Mouse (Mus musculus) liver, embryonic 15.5 days (tissue): ENCODE results near the gene Trip11. TPM values are rescaled to one million over a fixed set of nuclear protein-coding genes. Genes with fewer than 3 reads are reported as not detected.

Experiments used
- ATAC-seq: fragments of 200-750 bp; cut with Nextera tagmentation; 2 replicates; pipeline ENCODE4 v1.8.0; 2017; ENCODE audit warnings: moderate number of reproducible peaks, mild to moderate bottlenecking, moderate library complexity; ENCODE audit not compliant: insufficient read depth
- H3K27ac ChIP-seq: fragments of 300-500 bp; sonication (generic); replicated peaks from 2 replicates; pipeline ENCODE4 v1.5.1; 2015; ENCODE audit warnings: mild to moderate bottlenecking, inconsistent platforms
- H3K27me3 ChIP-seq: fragments of 300-500 bp; sonication (generic); 2 replicates; pipeline ENCODE4 v1.6.1; 2015; ENCODE audit warnings: mild to moderate bottlenecking, inconsistent platforms
- H3K36me3 ChIP-seq: fragments of 300-500 bp; sonication (generic); replicated peaks from 2 replicates; pipeline ENCODE4 v1.6.1; 2015; ENCODE audit warnings: moderate library complexity, mild to moderate bottlenecking, inconsistent platforms
- H3K4me1 ChIP-seq: fragments of 300-500 bp; sonication (generic); replicated peaks from 2 replicates; pipeline ENCODE4 v1.6.1; 2015; ENCODE audit warnings: inconsistent platforms
- H3K4me2 ChIP-seq: fragments of 300-500 bp; sonication (generic); 2 replicates; pipeline ENCODE4 v1.6.1; 2015; ENCODE audit warnings: moderate library complexity, mild to moderate bottlenecking, inconsistent platforms
- H3K4me3 ChIP-seq: fragments of 300-500 bp; sonication (generic); replicated peaks from 2 replicates; pipeline ENCODE4 v1.5.1; 2015; ENCODE audit warnings: mild to moderate bottlenecking, inconsistent platforms
- H3K9ac ChIP-seq: fragments of 300-500 bp; sonication (generic); 2 replicates; pipeline ENCODE4 v1.6.1; 2015; ENCODE audit warnings: moderate library complexity, mild to moderate bottlenecking, inconsistent platforms
- H3K9me3 ChIP-seq: fragments of 300-500 bp; sonication (generic); replicated peaks from 2 replicates; pipeline ENCODE4 v1.6.1; 2016; ENCODE audit warnings: inconsistent platforms
- WGBS: fragments of 180-500 bp; shearing (Covaris S2); methylation state at CpG from one replicate; pipeline ENCODE4 v1.1.7; 2015; ENCODE audit warnings: mixed read lengths; ENCODE audit not compliant: insufficient replicate concordance; 5-methylcytosine and 5-hydroxymethylcytosine counted together
- polyA plus RNA-seq: library from polyadenylated mRNA; unstranded; fragments of >200 nt; fragmentation: Nextera tagmentation; extraction: Ambion mirVana; gene quantifications from 2 replicates; pipeline ENCODE4 v1.2.1, GENCODE M21; 2015

Trip11 gene
- polyA plus RNA-seq, 1 experiment from 2014 or later: 8.5 TPM

- WGBS: 24% methylated on average over 9 of the region's 9 CpGs
- H3K27ac ChIP-seq: no peak overlapping the region
- H3K9me3 ChIP-seq: no peaks in the 10 kb centered on the region
- no peak overlapping the region for H3K9ac ChIP-seq
- no peak for ATAC-seq
- peaks cover 8% of the 10 kb centered on the region; the same call in 1 of the 2 replicates for H3K4me1 ChIP-seq
- H3K36me3 ChIP-seq: no peaks in the 10 kb centered on the region
- peak overlapping the region; percentile 42; the same call in 1 of the 2 replicates for H3K4me3 ChIP-seq
- peak overlapping the region; percentile 67 for H3K4me2 ChIP-seq
- peaks cover 48% of the 10 kb centered on the region for H3K27me3 ChIP-seq
These were observed 93.5 kb downstream of the Trip11 start for GRCm38 (mm10) chr12:101819570-101819969.

- H3K27me3 ChIP-seq: peaks cover 48% of the 10 kb centered on the region
- WGBS: under 1% methylated on average over 46 of the region's 46 CpGs
- H3K9me3 ChIP-seq: no peaks in the 10 kb centered on the region
- peaks cover 8% of the 10 kb centered on the region; the same call in 1 of the 2 replicates for H3K4me1 ChIP-seq
- H3K27ac ChIP-seq: no peak within 1 kb of the TSS
- H3K36me3 ChIP-seq: no peaks in the 10 kb centered on the region
- H3K4me3 ChIP-seq: peak within 1 kb of the TSS; percentile 42
- ATAC-seq: no peak
- peak within 1 kb of the TSS; percentile 67 for H3K4me2 ChIP-seq
- no peak within 1 kb of the TSS for H3K9ac ChIP-seq
These were observed 94.3 kb downstream of the Trip11 start, which contains the start of gene Fbln5 for GRCm38 (mm10) chr12:101818608-101819370. TSS of gene Fbln5 (minus strand) at chr12:101819055.

- no peak overlapping the region for H3K9ac ChIP-seq
- H3K9me3 ChIP-seq: no peaks in the 10 kb centered on the region
- no peak overlapping the region for H3K27ac ChIP-seq
- H3K36me3 ChIP-seq: no peaks in the 10 kb centered on the region
- H3K4me3 ChIP-seq: peak overlapping the region; percentile 42
- 21% methylated on average over 11 of the region's 11 CpGs for WGBS
- peaks cover 8% of the 10 kb centered on the region; the same call in 1 of the 2 replicates for H3K4me1 ChIP-seq
- peak overlapping the region; percentile 67 for H3K4me2 ChIP-seq
- peaks cover 48% of the 10 kb centered on the region for H3K27me3 ChIP-seq
- no peak for ATAC-seq
These were observed 94.8 kb downstream of the Trip11 start for GRCm38 (mm10) chr12:101818246-101818607.

- no peak for ATAC-seq
- H3K4me1 ChIP-seq: peaks cover 8% of the 10 kb centered on the region; the same call in 1 of the 2 replicates
- WGBS: 26% methylated on average over 5 of the region's 5 CpGs
- no peaks in the 10 kb centered on the region for H3K9me3 ChIP-seq
- peaks cover 45% of the 10 kb centered on the region for H3K27me3 ChIP-seq
- H3K27ac ChIP-seq: no peak overlapping the region
- H3K4me3 ChIP-seq: no peak overlapping the region
- no peak overlapping the region for H3K4me2 ChIP-seq
- H3K36me3 ChIP-seq: no peaks in the 10 kb centered on the region
- no peak overlapping the region for H3K9ac ChIP-seq
These were observed 96.3 kb downstream of the Trip11 start for GRCm38 (mm10) chr12:101816810-101817209.

- no peak overlapping the region for H3K4me3 ChIP-seq
- WGBS: 51% methylated on average over 6 of the region's 6 CpGs
These were observed 97.3 kb downstream of the Trip11 start for GRCm38 (mm10) chr12:101815796-101816195.

GRCm38 (mm10) chr12:101814423-101814822 lies 98.6 kb downstream of the Trip11 start:
- ATAC-seq: no peak
- Histone ChIP-seq H3K4me2 (no peak overlapping the region), H3K27ac (no peak overlapping the region), H3K4me1 (peaks cover 5% of the 10 kb centered on the region; the same call in 1 of the 2 replicates), H3K36me3 (no peaks in the 10 kb centered on the region), H3K4me3 (no peak overlapping the region), H3K9me3 (no peaks in the 10 kb centered on the region), H3K27me3 (peaks cover 27% of the 10 kb centered on the region), H3K9ac (no peak overlapping the region)
- WGBS: 53% methylated on average over 2 of the region's 2 CpGs

More at GRCm38 (mm10) chr12:101815796-101816195, 97.3 kb downstream of the Trip11 start:
- no peak for ATAC-seq
- peaks cover 39% of the 10 kb centered on the region for H3K27me3 ChIP-seq
- no peaks in the 10 kb centered on the region for H3K36me3 ChIP-seq
- peaks cover 5% of the 10 kb centered on the region; the same call in 1 of the 2 replicates for H3K4me1 ChIP-seq
- no peaks in the 10 kb centered on the region for H3K9me3 ChIP-seq
- H3K27ac ChIP-seq: no peak overlapping the region
- H3K4me2 ChIP-seq: no peak overlapping the region
- H3K9ac ChIP-seq: no peak overlapping the region

- H3K9ac ChIP-seq: no peak overlapping the region
These were observed 101.9 kb downstream of the Trip11 start for GRCm38 (mm10) chr12:101811181-101811580.

GRCm38 (mm10) chr12:101810515-101810914 lies 102.6 kb downstream of the Trip11 start:
- Histone ChIP-seq H3K4me2 (no peak overlapping the region), H3K4me3 (no peak overlapping the region), H3K4me1 (no peaks in the 10 kb centered on the region), H3K27me3 (no peaks in the 10 kb centered on the region), H3K9me3 (no peaks in the 10 kb centered on the region), H3K27ac (no peak overlapping the region), H3K9ac (no peak overlapping the region), H3K36me3 (no peaks in the 10 kb centered on the region)
- 45% methylated on average over 2 of the region's 2 CpGs for WGBS
- ATAC-seq: no peak

More at GRCm38 (mm10) chr12:101811181-101811580, 101.9 kb downstream of the Trip11 start:
- H3K4me3 ChIP-seq: no peak overlapping the region
- H3K36me3 ChIP-seq: no peaks in the 10 kb centered on the region
- WGBS: 37% methylated on average over 6 of the region's 6 CpGs
- H3K27ac ChIP-seq: no peak overlapping the region
- no peaks in the 10 kb centered on the region for H3K4me1 ChIP-seq
- H3K4me2 ChIP-seq: no peak overlapping the region
- no peaks in the 10 kb centered on the region for H3K9me3 ChIP-seq
- ATAC-seq: no peak
- H3K27me3 ChIP-seq: no peaks in the 10 kb centered on the region

- Histone ChIP-seq H3K4me1 (no peaks in the 10 kb centered on the region), H3K9ac (no peak overlapping the region), H3K9me3 (no peaks in the 10 kb centered on the region), H3K36me3 (no peaks in the 10 kb centered on the region), H3K27me3 (no peaks in the 10 kb centered on the region), H3K4me3 (no peak overlapping the region), H3K27ac (no peak overlapping the region), H3K4me2 (no peak overlapping the region)
- ATAC-seq: no peak
- WGBS: 53% methylated on average over 2 of the region's 2 CpGs
These were observed 105.7 kb downstream of the Trip11 start for GRCm38 (mm10) chr12:101807400-101807799.

GRCm38 (mm10) chr12:101802445-101802844 lies 110.6 kb downstream of the Trip11 start:
- Histone ChIP-seq H3K4me2 (no peak overlapping the region), H3K36me3 (no peaks in the 10 kb centered on the region), H3K9me3 (no peaks in the 10 kb centered on the region), H3K4me1 (no peaks in the 10 kb centered on the region), H3K9ac (no peak overlapping the region), H3K27me3 (no peaks in the 10 kb centered on the region), H3K4me3 (no peak overlapping the region), H3K27ac (no peak overlapping the region)
- WGBS: 23% methylated on average over 3 of the region's 3 CpGs
- no peak for ATAC-seq

- Histone ChIP-seq H3K27me3 (no peaks in the 10 kb centered on the region), H3K36me3 (no peaks in the 10 kb centered on the region), H3K4me2 (no peak overlapping the region), H3K4me3 (no peak overlapping the region), H3K4me1 (no peaks in the 10 kb centered on the region), H3K9ac (no peak overlapping the region), H3K9me3 (no peaks in the 10 kb centered on the region), H3K27ac (no peak overlapping the region)
- ATAC-seq: no peak
- WGBS: 51% methylated on average over 5 of the region's 5 CpGs
These were observed 111.3 kb downstream of the Trip11 start for GRCm38 (mm10) chr12:101801744-101802143.
